Mouse (Mus musculus): ENCODE data around the gene 1700029H14Rik.
A peak's percentile ranks its signal among the peaks of the same experiment; 100 is the strongest.

Gene 1700029H14Rik

GRCm38 (mm10) chr8:13541526-13541925, 20.7 kb downstream of the 1700029H14Rik start:
- DNase-seq (ENCODE audit: low spot score in 2 of 2): no peak

DNA sequence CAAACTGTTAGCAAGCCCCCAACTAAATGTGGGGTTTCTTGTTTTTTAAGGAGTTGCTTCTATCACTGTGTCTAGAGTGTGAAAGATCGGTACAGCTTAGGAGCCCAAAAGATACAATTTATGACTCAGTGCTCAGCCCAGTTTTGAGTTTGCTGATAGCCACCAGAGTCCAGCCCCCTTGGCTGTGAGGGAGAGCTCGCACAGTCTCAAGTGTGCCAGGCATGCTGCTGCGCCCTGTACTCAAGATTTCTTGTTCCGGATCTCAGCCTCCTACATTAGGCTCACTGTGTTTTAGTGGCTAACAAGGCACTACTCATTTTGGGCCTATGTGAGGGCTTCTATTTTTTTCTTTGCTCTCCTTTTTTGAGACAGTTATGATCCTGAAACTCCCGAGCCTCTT, 22.1 kb downstream of the 1700029H14Rik start:
- no peak for DNase-seq (ENCODE audit: low spot score in 2 of 2)

GRCm38 (mm10) chr8:13538821-13539220, 23.4 kb downstream of the 1700029H14Rik start:
- DNase-seq (ENCODE audit: low spot score in 2 of 2): peak; percentile 40 to 61

DNA sequence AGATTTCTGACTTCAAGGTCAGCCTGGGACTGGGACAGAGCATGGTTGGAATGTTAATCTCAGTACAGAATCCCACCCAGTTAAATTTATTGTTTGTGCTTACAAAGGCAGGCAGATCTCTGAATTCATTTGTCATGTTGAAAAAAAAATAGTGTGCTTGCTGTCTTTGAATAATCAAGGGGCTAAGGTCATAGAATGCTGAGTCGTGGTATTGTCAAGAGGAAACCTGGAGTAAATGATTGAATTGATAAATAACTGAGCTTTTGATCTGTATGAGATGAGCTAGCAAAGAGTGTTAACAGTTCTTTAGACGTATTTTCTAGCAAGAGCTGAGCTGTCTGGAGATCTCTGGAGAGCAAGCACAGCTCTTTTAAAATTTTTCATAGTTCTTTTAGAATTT, 25.2 kb downstream of the 1700029H14Rik start:
- no peak for DNase-seq (ENCODE audit: low spot score in 2 of 2)

- DNase-seq (ENCODE audit: low spot score in 2 of 2): no peak
Measured at GRCm38 (mm10) chr8:13533123-13533522, 29.1 kb downstream of the 1700029H14Rik start.

DNA sequence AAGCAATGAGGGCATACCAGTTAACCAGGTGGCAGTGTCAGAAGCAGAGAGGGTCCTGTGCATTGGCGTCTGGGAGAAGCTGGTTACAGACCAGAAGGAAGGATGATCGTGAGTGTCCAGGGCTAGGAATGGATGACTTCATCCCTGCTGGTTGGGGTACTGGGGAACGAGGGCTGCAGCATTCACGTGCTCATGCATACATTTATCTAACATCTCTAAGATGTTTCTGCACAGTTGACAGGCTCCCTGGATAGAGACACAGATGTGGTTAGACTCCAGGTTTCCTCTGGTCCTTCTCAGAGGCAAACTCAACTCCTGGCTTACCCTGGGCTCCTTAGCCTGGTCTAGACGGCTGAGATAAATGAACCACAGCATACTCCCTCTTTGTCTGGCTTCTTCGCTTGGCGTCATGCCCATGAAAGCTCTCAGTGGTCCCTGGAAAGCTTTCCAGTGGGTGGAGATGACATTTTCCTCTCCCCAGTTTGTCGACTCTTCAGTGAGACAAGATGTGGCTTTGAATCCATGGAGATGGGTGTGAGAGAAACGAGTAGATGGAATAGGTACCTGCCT, 30.6 kb downstream of the 1700029H14Rik start:
- peak in 1 of 2 experiments; percentile 20 for DNase-seq (ENCODE audit: low spot score in 2 of 2)

GRCm38 (mm10) chr8:13530941-13531340, 31.3 kb downstream of the 1700029H14Rik start:
- peak; percentile 55 to 89 for DNase-seq (ENCODE audit: low spot score in 2 of 2)

DNA sequence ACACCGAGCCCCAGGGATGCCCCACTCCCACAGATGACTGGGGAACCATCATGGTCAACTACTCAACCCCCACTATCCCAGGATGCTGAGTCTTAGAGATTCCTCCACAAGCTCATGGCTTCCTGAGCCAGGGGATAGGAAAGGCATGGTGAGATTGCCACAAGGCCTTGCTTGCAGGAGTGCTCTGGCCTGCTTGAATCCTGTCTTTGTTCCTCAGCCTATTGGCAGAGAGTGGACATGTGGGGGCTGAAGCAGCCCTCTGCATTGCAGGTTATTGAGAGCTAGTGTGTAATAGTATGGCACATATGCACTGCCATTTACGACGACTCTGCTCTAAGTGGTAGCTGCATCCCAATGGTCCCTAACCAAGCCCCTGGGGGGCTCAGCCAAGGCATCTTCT, 31.9 kb downstream of the 1700029H14Rik start:
- DNase-seq (ENCODE audit: low spot score in 2 of 2): no peak

GRCm38 (mm10) chr8:13529891-13530316, 32.4 kb downstream of the 1700029H14Rik start:
- DNase-seq (ENCODE audit: low spot score in 2 of 2): peak; percentile 70 to 94

DNA sequence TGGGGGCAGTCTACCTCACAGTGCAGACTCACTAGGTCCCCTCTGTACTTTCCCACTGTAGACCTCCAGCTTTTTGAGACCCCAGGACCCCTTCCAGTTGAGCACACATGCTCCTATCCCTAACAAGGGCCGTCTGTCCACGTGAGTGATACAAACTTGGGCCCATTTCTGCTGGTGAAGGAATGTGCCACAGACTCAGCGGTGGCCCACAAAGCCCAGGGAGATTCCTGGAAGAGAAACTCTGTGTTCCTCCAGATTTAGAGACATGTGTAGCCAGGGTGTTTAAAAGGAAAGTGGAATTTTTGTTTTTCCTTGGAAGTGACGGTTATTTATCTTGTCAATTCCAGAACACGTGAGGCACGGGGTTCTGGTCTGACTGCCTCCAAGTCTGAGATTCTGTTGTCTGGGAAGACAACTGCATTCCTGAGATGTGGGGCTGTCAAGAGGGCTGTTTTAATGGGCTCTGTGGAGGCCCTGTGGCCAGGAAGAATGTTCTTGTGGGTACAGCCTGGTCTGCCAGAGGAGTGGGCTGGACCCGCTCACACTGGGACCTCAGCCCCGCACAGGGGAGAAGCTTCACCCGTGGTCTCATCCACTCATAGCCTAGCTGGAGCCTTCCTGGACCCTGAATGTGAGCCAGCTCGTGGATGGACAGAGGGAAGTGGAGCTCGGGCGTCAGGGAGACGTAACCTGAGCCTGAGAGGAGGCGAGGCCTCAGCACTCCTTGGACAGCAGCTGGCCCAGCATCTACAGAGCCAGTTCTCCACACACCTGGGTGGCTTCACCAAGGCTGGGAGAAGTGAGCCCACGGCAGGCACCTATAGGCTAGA, 33.0 kb downstream of the 1700029H14Rik start:
- DNase-seq (ENCODE audit: low spot score in 2 of 2): no peak

GRCm38 (mm10) chr8:13521392-13521791, 40.9 kb downstream of the 1700029H14Rik start:
- no peak for DNase-seq (ENCODE audit: low spot score in 2 of 2)

GRCm38 (mm10) chr8:13520349-13520748, 41.9 kb downstream of the 1700029H14Rik start:
- no peak for DNase-seq (ENCODE audit: low spot score in 2 of 2)

DNA sequence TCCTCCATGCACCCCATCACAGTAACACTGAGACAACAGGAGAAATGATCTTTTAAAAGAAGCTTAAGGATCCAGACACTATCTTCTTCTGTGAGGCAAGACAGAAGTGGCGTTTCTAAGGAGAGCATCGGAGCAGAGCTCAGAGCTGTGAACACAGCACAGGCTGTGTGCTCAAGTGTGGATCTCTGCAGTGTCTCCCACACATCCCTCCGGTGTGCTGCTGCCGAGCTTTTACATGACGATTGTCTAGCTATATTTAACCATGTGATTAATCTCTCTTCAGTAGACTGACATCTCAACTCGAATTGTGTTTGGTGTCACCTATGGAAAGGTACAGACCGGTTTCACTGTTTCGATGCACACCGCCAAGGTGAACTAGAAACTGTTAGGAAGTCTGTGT, 42.8 kb downstream of the 1700029H14Rik start:
- DNase-seq (ENCODE audit: low spot score in 2 of 2): no peak

DNA sequence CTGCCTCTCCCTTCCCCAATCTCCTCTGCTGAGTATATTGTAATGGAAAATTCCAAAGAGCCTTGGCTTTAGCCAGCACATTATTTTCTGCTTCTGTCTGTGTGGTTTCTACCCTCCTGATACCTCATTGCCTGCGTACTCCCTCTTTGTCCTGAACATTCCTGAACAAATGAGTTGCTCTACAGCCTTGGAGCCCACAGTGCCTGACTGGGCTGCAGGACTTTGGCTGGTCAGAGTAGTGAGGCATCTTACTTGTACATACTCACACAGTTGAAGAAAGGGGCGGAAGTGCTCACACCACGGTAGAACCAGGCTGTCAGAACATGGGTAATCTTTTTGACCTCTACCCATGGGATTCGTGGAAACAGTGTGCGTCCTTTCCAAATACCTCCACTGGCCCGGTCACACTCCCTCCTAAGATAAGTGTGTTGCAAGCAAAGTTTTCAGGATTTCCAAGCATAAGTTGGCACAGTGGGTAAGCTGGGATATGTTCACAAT, 44.9 kb downstream of the 1700029H14Rik start:
- DNase-seq (ENCODE audit: low spot score in 2 of 2): no peak

- no peak for DNase-seq (ENCODE audit: low spot score in 2 of 2)
Measured at GRCm38 (mm10) chr8:13516728-13517127, 45.5 kb downstream of the 1700029H14Rik start.

- DNase-seq (ENCODE audit: low spot score in 2 of 2): no peak
Measured at GRCm38 (mm10) chr8:13516011-13516442, 46.2 kb downstream of the 1700029H14Rik start.

DNA sequence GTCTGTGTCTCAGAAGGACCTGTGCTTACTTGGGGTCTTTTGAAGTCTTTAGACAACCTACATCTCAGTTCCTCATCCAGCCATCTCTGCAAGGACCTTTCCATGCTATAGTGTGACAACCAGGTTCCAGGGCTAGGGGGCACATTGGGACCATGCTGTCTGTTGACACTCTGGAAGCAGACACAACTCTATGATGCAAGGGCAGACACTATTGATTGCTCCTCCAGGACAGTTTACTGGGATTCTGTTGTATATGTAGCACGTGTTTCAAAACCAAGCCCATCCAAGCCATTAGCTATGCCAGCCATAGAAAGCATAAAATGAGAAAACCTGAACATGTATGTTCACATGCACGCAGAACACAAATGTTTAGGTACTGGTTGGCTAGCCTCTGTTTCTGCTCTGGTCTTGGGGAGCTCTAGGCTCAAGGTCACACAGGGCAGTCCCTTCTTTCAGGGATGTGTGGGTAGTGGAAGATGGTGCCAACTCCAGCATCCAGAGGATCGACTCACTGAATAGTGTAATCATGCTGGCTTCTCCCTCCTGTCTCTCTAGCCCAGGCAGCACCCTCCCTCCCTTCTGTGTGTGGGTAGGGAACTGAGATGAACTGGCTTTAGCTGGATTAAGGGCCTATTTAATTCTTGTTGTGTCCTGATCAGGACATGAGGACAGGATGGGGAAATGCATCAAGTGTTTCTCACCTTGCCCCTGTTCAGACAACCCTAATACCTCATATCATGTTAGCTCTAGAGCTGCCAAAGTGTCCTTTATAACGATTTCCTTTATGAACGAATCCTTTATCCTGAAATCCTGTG, 48.5 kb downstream of the 1700029H14Rik start:
- DNase-seq (ENCODE audit: low spot score in 2 of 2): no peak

- DNase-seq (ENCODE audit: low spot score in 2 of 2): peak in 1 of 2 experiments; percentile 29
Measured at GRCm38 (mm10) chr8:13512677-13513076, 49.6 kb downstream of the 1700029H14Rik start.

- DNase-seq (ENCODE audit: low spot score in 2 of 2): no peak
Measured at GRCm38 (mm10) chr8:13512016-13512415, 50.2 kb downstream of the 1700029H14Rik start.

DNA sequence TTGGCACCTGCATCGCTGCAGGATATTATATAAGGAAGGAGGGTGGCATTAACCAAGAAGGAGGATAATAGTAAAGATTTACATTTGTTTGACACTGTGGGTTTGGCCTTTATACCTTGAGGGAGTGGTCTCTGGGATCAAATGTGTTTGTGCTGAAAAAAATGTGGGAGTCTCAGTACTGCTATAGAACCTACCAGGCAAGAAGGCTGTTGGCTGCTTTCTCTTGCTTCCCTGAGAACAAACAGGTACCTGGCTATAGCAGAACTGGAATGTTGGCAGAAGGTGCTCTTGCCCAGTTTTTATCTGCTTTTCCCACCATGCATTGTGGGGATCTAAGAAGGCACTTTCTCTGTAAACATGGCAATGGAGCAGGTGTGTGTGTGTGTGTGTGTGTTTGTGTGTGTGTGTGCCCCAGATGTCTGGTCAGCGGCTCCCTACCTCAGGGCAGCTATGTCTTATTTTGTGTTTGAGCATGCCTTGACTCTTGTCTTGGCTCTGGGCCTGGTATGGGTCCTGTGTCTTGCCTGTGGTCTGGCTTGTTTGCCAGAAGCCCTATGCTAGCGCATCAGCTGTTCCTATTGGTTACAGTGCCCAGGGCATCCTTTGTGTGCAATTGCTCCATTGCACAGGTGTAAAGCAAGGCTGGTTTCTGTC, 54.9 kb downstream of the 1700029H14Rik start:
- DNase-seq (ENCODE audit: low spot score in 2 of 2): no peak

DNA sequence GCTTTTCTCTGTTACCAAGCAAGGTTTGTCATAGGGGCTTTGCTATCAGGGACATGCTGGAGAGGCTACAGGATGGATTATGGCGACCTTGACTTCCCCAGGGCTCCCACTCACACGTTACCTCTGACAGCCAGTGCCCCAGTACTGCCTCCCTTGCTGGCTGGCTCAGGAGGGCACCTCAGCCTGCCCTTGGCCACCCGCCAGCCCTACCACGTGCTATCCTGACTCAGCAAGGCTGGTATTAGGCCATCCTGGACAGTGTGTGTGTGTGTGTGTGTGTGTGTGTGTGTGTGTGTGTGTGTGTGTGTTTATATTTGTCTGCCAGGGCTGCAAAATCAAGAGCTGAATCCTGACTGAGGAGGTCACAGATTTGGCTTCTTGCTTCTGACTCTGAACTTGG, 55.4 kb downstream of the 1700029H14Rik start:
- peak in 1 of 2 experiments; percentile 38 for DNase-seq (ENCODE audit: low spot score in 2 of 2)

All from cerebellum, postnatal 4 days (tissue).